Mouse (Mus musculus) heart, adult 2 months (tissue): Measurements from ENCODE around the gene Fam149b.
A peak's percentile ranks its signal among the peaks of the same experiment; 100 is the strongest.

Experiments
- CTCF ChIP-seq: fragments of 200-600 bp; IDR thresholded peaks from 2 replicates; pipeline ENCODE4 v1.8.1; 2022; ENCODE audit warnings: antibody characterized with exemption, mild to moderate bottlenecking, moderate library complexity
- EP300 ChIP-seq: fragments of 200-500 bp; IDR thresholded peaks from 2 replicates; pipeline ENCODE4 v1.6.1; 2011; ENCODE audit warnings: low read depth, low read length, control low read depth; ENCODE audit not compliant: insufficient read depth
- POLR2A ChIP-seq: fragments of 200-500 bp; IDR thresholded peaks from 2 replicates; pipeline ENCODE4 v1.6.1; 2011; ENCODE audit warnings: mild to moderate bottlenecking, low read depth, low read length, control low read depth; ENCODE audit not compliant: insufficient read depth

- TF ChIP-seq POLR2A (no peak), CTCF (peak; percentile 48), EP300 (no peak)
These were observed 19.5 kb upstream of the Fam149b start for GRCm38 (mm10) chr14:20328474-20328873.
